Mouse (Mus musculus): ENCODE measurements around the gene Fpgs.

DNA sequence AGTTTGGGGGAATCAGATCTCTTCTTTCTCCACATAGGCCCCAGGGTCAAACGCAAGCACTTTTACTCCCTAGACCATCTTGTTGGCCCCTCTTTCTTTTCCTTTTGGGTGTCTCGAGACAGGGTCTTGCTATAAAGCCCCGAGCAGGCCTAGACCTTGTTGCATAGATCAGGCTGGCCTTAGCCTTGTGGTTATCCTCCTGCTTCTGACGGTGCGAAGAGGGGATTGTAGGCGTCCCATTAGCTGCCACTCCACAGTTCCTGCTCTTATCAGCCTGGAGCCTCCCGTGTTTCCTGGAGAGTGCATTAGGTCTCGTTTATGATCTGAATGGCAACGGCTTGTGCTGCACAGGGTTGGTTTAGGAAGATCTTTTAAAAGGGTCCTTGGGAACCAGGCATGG lies 59.9 kb downstream of the Fpgs start:
- TF ChIP-seq MYOD1 (IDR thresholded peaks at IDR 0.05; ENCODE audit: control insufficient read depth, insufficient read length, low read depth) (no peak), MAX (IDR thresholded peaks at IDR 0.05) (no peak), CTCF (IDR thresholded peaks at IDR 0.05; ENCODE audit: control insufficient read depth, insufficient read depth, insufficient read length) (no peak), CEBPB (IDR thresholded peaks at IDR 0.05; ENCODE audit: low read depth) (no peak), USF1 (IDR thresholded peaks at IDR 0.05; ENCODE audit: low read depth) (no peak), FOSL1 (IDR thresholded peaks at IDR 0.05; ENCODE audit: insufficient read depth, low read length, poor library complexity, severe bottlenecking) (no peak)
